In the genomic region with DNA sequence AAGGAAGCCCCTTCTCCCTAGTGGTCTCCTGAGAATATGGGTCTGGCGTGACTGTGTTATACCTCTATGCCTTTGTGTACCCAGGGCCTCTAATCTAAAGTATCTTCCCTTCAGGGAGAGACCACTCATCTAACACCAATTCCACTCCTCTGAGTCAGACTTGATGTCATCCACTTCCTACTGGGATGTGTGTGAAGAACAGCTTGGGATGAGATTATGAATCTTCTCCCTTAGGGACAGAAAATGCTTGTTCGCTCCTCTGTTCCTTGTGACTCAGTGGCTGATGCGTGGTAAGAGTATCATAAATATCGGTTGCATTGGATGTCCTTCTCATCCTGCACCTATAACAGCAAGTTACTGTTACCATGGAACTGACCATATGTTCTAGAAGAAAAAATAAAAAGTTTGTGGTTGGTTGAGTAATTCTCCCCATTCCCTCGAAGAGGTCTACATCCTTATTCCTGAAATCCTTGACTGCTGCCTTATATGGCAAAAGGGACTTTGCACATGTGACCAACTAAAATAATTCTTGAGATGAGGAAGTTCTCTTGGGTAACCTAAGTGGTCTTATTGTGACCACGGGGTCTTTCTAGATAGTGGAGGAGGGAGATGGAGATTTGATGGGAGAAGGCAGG, we compare ENCODE assay signal across 16 mouse cellular contexts.
"Had no signal": no experiment of that assay in that cellular context is flagged by ENCODE, and none has a peak within 500 bp of the region (broad histone marks: within the 10 kb centered on the region; RNA-seq: fewer than 3 reads in every experiment).

No protein-coding gene starts in this region.

- ATAC-seq: liver, postnatal 0 days had no signal

- DNase-seq: kidney, adult 11 months; kidney, adult 9 months; kidney, postnatal 36 days; layer of hippocampus, adult 9-11 months; liver; liver, embryonic 13.5 days; liver, postnatal 0 days; midbrain, embryonic 14.5 days; right cerebral cortex, adult 18-20 months; right cerebral cortex, postnatal 25 days; thymus, postnatal 4 days had no signal

- H3K4me2 ChIP-seq: limb, embryonic 12.5 days; liver, embryonic 13.5 days had no signal

- H3K27me3 ChIP-seq: limb, embryonic 12.5 days had no signal

- H3K9ac ChIP-seq: limb, embryonic 12.5 days; liver, embryonic 13.5 days; liver, postnatal 0 days had no signal

- H3K4me1 ChIP-seq: liver, embryonic 13.5 days; midbrain, embryonic 10.5 days had no signal

- H3K4me3 ChIP-seq: limb, embryonic 12.5 days; liver, embryonic 13.5 days; midbrain, embryonic 10.5 days had no signal

- H3K27ac ChIP-seq: kidney, postnatal 0 days; limb, embryonic 12.5 days; liver, embryonic 13.5 days; macrophage; midbrain, embryonic 10.5 days; stomach, postnatal 0 days had no signal

- H3K36me3 ChIP-seq: limb, embryonic 12.5 days; liver, embryonic 13.5 days; midbrain, embryonic 10.5 days had no signal

- H3K9me3 ChIP-seq: limb, embryonic 12.5 days; liver, embryonic 13.5 days; midbrain, embryonic 10.5 days had no signal
